Mouse (Mus musculus) ovary, postnatal 10 days (tissue): ENCODE measurements around the gene Nmbr.

Experiments used
- DNase-seq: peaks from one replicate; pipeline ENCODE4 v3.0.0; 2022; ENCODE audit warnings: low spot score

Nmbr gene

DNA sequence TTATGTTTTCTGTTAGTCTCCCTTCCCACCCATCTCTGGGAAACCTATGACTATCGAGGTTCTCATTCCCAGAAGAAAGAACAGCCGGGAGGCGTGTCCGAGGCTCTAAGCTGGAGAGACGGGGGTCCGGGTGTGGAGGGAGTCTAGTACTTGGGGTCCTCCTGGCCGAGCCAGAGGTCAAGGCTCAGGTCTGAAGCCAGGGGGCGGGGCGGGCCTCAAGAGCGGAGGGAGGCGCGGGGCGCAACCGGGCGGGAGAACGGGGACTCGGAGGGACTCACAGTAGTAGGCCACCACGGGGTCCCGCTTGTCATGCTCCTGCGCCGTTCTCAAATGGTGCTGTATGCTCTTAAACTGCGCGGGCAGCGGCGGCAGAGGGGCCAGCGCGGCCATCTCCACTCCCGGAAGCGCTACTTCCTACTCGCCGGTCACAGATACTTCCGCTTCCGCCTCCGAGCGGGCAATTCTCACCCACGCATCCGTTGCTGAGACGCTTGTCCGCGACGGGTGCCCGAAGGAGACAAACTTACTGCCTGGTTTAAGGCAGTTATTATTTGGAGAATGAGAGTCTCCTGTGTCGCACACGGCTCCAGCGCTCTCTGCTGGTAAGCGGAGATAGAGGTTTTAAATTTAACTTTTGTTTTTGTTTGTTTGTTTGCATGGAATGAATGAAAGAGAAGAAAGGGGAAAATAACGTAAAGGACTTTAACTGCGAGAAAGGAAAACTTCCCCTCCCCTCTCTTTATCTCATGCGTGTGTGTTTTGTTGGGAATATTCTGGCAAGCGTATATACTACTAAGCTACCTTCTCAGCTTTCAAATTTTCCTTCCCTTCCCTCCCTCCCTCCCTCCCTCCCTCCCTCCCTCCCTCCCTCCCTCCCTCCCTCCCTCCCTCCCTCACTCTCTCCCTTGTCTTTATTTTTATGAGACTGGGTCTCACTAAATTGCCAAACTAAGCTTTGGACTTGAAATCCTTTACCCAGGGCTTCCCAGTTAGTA, at the start of gene Nmbr, which contains the start of gene Vta1:
Gene Nmbr (plus strand): TSS at position 520 of the 995 bp plus-strand sequence.
Gene Vta1 (minus strand): TSS at position 489 of the 995 bp plus-strand sequence.
- DNase-seq: peak; percentile 94

GRCm38 (mm10) chr10:14660875-14661274, 44.5 kb upstream of the Nmbr start:
- no peak for DNase-seq

DNA sequence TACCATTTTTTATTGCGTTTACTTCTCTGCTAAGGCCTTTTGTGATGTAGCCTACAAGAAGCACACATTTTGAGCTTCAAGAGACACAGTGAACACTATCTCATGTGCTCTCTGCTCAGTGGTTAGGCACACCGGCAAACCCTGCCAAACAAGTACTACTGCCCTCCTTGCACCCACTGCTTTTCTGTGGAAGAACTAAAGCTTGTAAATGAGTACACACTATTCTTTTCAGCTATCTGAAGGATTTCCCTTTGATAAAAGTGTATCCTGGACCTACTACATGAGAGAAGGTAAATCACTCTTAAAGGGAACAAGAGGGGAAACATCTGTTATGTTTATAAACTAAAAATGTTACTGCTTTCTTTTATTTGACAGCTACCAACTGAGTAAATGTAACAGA, 39.2 kb upstream of the Nmbr start:
- DNase-seq: no peak

- DNase-seq: no peak
Observed at GRCm38 (mm10) chr10:14685663-14686062, 19.7 kb upstream of the Nmbr start.

- DNase-seq: no peak
Observed at GRCm38 (mm10) chr10:14688785-14689442, 16.5 kb upstream of the Nmbr start.

DNA sequence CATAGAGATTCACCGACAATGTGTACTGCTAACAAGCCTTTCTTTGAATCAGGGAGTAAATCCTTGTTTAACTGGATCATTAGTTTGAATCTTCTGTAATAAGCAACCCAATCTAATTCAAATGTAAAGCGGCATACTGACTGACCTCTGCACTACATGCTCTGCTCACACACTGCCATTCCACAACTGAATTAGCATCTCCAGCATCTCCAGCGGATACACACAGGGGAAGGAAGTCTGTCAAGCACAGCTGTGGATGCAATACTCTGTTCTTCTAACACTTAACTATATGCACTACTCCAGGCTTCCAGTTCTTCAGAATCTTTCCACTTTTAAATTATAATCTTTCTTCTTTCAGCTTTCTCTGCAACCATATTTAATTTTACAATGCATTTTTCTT, 15.0 kb upstream of the Nmbr start:
- DNase-seq: no peak

- no peak for DNase-seq
Observed at GRCm38 (mm10) chr10:14703239-14703638, 2.2 kb upstream of the Nmbr start.

DNA sequence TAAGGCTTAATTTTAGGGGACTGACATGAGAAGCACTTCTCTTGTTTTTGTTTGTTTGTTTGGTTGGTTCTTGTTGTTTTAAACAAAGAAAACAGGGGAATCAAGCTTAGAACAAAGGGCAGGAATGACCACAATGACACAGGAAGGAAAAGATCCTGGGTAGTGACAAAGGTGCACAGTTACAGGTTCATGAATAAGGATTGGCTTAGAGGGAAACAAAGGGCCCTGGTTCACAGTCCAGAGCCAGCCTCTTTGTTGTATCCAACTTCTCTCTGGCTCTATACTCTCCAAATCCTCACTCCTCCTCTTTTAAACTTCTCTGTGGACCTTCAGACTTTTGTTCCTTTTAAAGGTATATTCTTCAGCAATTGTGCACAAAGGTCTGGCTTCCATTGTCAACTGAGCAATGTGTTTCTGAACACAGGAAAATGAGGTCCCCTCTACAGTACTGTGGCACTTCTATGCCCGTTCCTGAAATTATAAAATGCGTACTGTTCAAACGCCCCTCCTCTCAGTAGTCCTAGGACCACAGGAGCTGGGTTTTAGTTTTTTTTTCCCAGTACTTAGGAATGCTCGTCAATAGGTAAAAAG, 1.5 kb upstream of the Nmbr start:
- DNase-seq: no peak

DNA sequence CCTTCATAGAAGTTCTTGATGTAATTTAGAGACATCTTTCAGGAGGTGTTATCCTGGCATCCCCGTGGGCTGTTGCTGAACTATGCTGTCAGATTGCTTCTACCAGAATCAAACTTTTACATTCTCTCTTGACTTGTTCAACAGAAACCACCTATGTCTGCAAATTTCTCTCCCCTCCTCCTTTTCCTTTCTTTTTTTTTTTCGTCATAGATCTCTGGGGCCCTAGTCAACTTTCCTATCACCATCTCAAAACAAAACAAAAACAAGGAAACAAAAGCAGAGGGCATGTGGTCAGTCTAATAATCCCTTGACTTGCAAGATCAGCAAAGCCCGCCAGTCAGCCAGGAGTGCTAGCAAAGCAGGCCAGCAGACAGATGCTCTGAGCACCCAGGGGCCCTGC, 12.7 kb downstream of the Nmbr start, which contains the start of gene Gje1:
Gene Gje1 (minus strand): TSS at position 101 of the 400 bp plus-strand sequence.
- no peak for DNase-seq

DNA sequence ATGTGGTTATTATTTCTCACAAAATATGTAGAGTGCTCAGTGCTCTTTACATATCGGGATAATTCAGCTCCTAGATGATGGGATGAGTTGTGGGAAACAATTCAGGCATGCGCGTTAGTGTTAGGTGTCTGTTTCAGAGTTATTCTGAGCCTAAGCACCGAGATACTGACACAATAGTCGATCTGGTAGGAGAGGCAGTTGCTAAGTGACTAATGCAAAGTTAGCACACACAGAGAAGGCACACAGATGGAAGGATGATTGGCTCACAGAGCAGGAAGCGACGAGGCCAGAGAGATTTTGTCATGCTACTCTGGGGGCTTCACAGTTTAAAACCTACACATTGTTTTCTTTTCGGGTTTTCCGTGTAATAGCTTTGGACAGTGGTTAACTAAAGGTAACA, 20.3 kb downstream of the Nmbr start:
- no peak for DNase-seq

- DNase-seq: no peak
Observed at GRCm38 (mm10) chr10:14734285-14734684, 28.9 kb downstream of the Nmbr start.

- DNase-seq: no peak
Observed at GRCm38 (mm10) chr10:14759665-14760558, 54.5 kb downstream of the Nmbr start.

DNA sequence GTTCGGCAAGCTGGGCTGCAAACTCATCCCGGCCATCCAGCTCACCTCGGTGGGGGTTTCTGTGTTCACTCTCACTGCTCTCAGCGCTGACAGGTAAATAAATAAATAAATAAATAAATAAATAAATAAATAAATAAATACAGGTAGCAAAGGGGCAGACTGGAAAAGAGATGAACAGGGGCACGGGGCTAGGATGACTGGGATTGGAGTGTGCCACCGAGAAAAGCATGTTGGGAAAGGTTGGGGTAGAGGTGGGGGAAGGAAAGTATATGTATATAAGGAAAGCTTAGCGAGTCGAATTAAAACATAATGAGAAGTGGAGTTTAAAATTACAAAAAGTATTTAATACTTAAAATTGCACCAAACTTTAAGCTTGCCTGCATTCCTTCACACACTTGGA, 55.2 kb downstream of the Nmbr start:
- no peak for DNase-seq

- DNase-seq: no peak
Observed at GRCm38 (mm10) chr10:14770227-14770910, 65.0 kb downstream of the Nmbr start.

DNA sequence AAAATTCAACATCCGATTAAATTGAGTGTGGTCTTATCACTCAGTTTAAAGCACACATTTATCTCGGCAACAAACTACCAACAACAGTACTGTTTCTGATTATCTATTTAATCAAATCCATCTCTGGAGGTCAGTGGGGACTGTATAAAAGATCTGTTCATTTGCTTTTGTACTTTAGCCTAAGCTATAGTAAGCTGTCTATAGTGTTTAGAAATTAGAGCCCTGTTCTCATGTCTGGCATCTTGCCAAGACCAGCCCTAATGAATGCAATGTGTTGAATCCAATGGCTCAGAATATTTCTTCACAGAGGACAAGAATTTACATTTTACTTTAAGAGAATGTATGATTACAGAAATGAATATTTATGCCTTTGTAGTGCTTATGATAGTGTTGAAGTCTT, 69.1 kb downstream of the Nmbr start:
- no peak for DNase-seq

DNA sequence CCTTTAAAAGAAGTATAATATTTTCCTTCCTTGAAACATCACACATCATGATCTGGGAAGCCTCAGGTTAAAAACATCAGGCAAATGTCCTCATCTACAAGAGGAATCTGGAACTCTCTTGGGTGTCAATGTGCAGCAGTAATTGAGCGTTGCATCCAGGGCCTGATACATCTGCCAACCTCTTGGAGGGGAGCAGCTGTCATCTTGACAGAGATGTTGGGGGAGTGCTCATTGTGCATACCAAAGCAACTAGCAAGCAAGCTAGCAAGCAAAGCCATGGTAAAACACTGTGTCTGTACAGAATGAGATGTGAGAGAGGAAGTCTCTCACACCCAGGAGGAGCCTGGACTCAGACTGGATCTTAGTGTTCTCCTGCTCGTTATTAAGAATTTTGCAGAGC, 84.6 kb downstream of the Nmbr start:
- DNase-seq: no peak

DNA sequence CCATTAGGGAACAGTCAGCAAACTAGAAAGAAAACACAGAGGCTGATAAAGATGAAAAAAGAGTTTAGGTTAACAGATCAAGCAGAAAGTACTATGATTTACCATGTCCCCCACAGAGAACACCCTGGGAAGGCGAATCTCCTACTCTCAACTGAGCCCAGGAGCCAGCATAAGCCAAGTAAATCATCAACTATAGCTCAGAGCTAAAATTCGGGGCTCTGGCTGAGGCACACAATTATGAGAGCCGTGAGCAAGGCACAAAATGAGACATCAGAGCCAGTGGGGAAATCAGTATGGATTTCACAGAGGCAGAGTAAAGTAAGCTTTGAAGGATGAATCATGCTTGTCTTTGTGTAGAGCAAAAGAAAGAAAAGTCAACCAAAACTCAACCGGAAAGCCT, 111.6 kb downstream of the Nmbr start:
- DNase-seq: no peak
